Mouse (Mus musculus): ENCODE results near the gene Klhl41.

GRCm38 (mm10) chr2:69669853-69670252 is at the start of gene Klhl41:
- TF ChIP-seq EP300 (IDR thresholded peaks at IDR 0.05; ENCODE audit: low read depth) (no peak), CTCF (IDR thresholded peaks at IDR 0.05; ENCODE audit: low read depth) (no peak)
